ENCODE assay signal across 8 mouse cellular contexts in the genomic region with DNA sequence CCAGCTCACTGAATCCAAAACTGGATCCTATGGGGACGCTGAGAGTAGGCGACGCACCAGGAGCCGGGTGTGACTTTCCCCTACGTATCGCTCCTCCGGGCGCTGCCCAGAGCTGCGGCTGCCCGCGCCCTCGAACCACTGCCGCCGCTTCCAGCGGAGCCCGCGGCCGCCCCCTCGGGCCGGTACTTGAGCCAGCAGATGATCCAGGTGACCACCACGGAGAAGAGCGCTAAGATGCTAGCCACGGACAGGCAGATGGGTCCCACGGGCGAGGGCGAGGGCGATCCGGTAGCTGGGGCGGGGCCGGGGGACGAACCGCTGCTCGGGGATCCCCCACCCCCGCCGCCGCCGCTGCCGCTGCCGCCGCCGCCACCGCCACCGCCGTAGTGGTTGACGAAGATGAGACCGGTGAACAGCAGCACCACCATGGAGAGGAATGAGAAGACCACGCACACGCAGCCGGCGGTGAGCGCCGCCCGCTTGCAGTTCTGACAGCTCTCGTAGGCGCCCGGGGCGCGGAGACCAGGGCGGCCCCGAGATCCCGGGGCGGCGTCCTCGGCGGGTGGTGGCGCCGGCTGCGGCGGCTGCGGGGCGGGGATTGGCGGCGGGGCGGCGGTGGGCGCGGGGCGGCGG. TPM values are rescaled to one million over a fixed set of nuclear protein-coding genes. Genes with fewer than 3 reads are reported as not detected.
A peak's percentile ranks its signal among the peaks of the same experiment; 100 is the strongest.
DNase-seq lines count a peak whose midpoint lies in the region; ATAC-seq and TF ChIP-seq lines count a peak whose summit lies in the region.

No protein-coding gene starts in this region.

- TF ChIP-seq CTCF in layer of hippocampus, adult 2 months (conservative IDR thresholded peaks at IDR 0.05), result no peak
- no peak for TF ChIP-seq CTCF in midbrain, postnatal 0 days (IDR thresholded peaks at IDR 0.05)

- H3K4me2 ChIP-seq in hindbrain, embryonic 12.5 days (replicated peaks), result peak overlapping the region; percentile 85
- H3K4me2 ChIP-seq in midbrain, postnatal 0 days (ENCODE audit: low read depth, low read length, poor library complexity, severe bottlenecking), result peak overlapping the region; percentile 91

- H3K4me1 ChIP-seq in hindbrain, embryonic 12.5 days, result peaks cover 22% of the 10 kb centered on the region
- H3K4me1 ChIP-seq in midbrain, postnatal 0 days (ENCODE audit: insufficient read depth, low read length), result no peaks in the 10 kb centered on the region; the same call in 1 of the 2 replicates

- peak; percentile 49 for ATAC-seq in hindbrain, embryonic 12.5 days (ENCODE audit: low FRiP score)
- peak; percentile 76; the same call in 1 of the 2 replicates for ATAC-seq in midbrain, postnatal 0 days (ENCODE audit: low FRiP score)

- H3K27me3 ChIP-seq in hindbrain, embryonic 12.5 days, result peaks cover 95% of the 10 kb centered on the region
- peaks cover 61% of the 10 kb centered on the region for H3K27me3 ChIP-seq in midbrain, postnatal 0 days (ENCODE audit: insufficient read depth, low read length)

- no peak overlapping the region; the same call in 1 of the 2 replicates for H3K27ac ChIP-seq in layer of hippocampus, adult 2 months
- H3K27ac ChIP-seq in hindbrain, embryonic 12.5 days, result no peak overlapping the region
- H3K27ac ChIP-seq in midbrain, postnatal 0 days (ENCODE audit: low read depth, low read length), result no peak overlapping the region

- peak overlapping the region; percentile 39 for H3K4me3 ChIP-seq in layer of hippocampus, adult 2 months
- peak overlapping the region; percentile 54 for H3K4me3 ChIP-seq in hindbrain, embryonic 12.5 days
- H3K4me3 ChIP-seq in midbrain, postnatal 0 days (ENCODE audit: low read depth, low read length), result peak overlapping the region; percentile 69

- H3K9ac ChIP-seq in hindbrain, embryonic 12.5 days, result peak overlapping the region; percentile 67
- peak overlapping the region; percentile 69 for H3K9ac ChIP-seq in midbrain, postnatal 0 days (replicated peaks; ENCODE audit: low read length, poor library complexity, severe bottlenecking)

- no peaks in the 10 kb centered on the region for H3K9me3 ChIP-seq in hindbrain, embryonic 12.5 days (replicated peaks)
- H3K9me3 ChIP-seq in midbrain, postnatal 0 days (ENCODE audit: low read length), result no peaks in the 10 kb centered on the region

- DNase-seq in layer of hippocampus, adult 2 months (ENCODE audit: low spot score in 2 of 2), result no peak
- DNase-seq in layer of hippocampus, adult 9-10 months (ENCODE audit: low spot score), result no peak
- peak; percentile 62 for DNase-seq in embryo, embryonic 9.5 days (ENCODE audit: extremely low spot score)
- DNase-seq in midbrain, postnatal 0 days (ENCODE audit: low spot score), result peak; percentile 40
- no peak for DNase-seq in layer of hippocampus, adult 9-11 months
- DNase-seq in left cerebral cortex, adult 8-10 months (ENCODE audit: low spot score in 2 of 2), result no peak
- DNase-seq in spleen, adult 12 weeks (ENCODE audit: low spot score), result no peak

- H3K36me3 ChIP-seq in hindbrain, embryonic 12.5 days, result no peaks in the 10 kb centered on the region
- no peaks in the 10 kb centered on the region for H3K36me3 ChIP-seq in midbrain, postnatal 0 days (ENCODE audit: insufficient read depth, low read length)

- under 1% methylated on average over 48 of the region's 79 CpGs for WGBS in hindbrain, embryonic 12.5 days
- under 1% methylated on average over 30 of the region's 79 CpGs for WGBS in midbrain, postnatal 0 days

RNA-seq across cellular contexts. Expression of a gene that starts 19.7 kb away (rescaled TPM):
- total RNA-seq in layer of hippocampus, adult 2 months (2021), result not detected
- 32.7 and 37.5 TPM in 2 replicates for polyA plus RNA-seq in hindbrain, embryonic 12.5 days (2016; fragmentation: Nextera tagmentation; extraction: Ambion mirVana)
- 5.3 and 5.8 TPM in 2 replicates for total RNA-seq in midbrain, postnatal 0 days (2014; rRNA removed)
- polyA plus RNA-seq in midbrain, postnatal 0 days (2015; fragmentation: Nextera tagmentation; extraction: Ambion mirVana), result 4.4 and 4.5 TPM in 2 replicates
- total RNA-seq in left cerebral cortex, adult 8-10 months (2022), result not detected

Comparison
In these comparisons a context has a peak if more than half of its experiments do, and no peak if none do; other contexts are left out.
1. DNase-seq: peak in embryo, embryonic 9.5 days (single experiment) and midbrain, postnatal 0 days (single experiment); none in layer of hippocampus, adult 2 months (0 of 2), layer of hippocampus, adult 9-10 months (single experiment), layer of hippocampus, adult 9-11 months (single experiment), left cerebral cortex, adult 8-10 months (0 of 2) and spleen, adult 12 weeks (single experiment).
2. Peak in every context shown above with its lines, with median percentiles within 50 percentile points of each other: H3K4me3 ChIP-seq.